In the genomic region with DNA sequence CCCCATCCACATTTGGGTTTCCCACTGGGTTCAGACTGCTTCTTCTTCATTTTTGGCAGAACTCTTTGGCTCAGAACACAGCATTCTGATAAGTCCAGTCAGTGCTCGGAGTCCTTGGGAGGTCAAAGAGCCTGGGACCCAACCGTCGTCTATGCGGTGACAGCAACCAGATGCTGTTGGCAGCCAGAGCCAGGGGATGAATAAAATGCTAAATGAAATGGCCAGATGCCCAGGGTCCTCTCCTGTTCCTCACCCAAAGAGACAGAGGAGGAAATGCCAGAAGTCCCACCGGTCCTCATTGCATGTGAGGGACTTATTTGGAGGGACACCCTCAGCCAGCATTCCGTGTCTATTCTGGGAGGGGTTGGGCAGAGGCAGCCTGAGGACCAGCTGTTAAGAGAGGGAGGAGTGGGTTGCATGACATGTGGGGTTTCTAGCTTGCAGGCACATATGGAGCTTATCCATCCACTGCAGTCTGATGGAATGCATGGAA, we compare ENCODE assay signal across 11 mouse cellular contexts.
A peak's percentile ranks its signal among the peaks of the same experiment; 100 is the strongest.
DNase-seq lines count a peak whose midpoint lies in the region; ATAC-seq and TF ChIP-seq lines count a peak whose summit lies in the region.
"Had no signal": no experiment of that assay in that cellular context is flagged by ENCODE, and none has a peak within 500 bp of the region (broad histone marks: within the 10 kb centered on the region; RNA-seq: fewer than 3 reads in every experiment).

No protein-coding gene starts in this region.

- ATAC-seq in intestine, embryonic 15.5 days = peak; percentile 83
- ATAC-seq in lung, embryonic 16.5 days (ENCODE audit: low read depth) = peak; percentile 95
- no peak for ATAC-seq in activated CD4-positive, CD25-positive, alpha-beta regulatory T cell, adult 4 months

- intact Hi-C loops in heart, adult 2 months (cut with DNase I) = loop anchor here (5.0 kb wide), 1 partner anchor 190 kb away; no protein-coding TSS in a partner anchor
- intact Hi-C loops in left cerebral cortex, postnatal 14 days (cut with DNase I) = no loop called here

- H3K9ac ChIP-seq in heart, adult 2 months (ENCODE audit: low read depth, low read length) = no peak overlapping the region
- no peak overlapping the region for H3K9ac ChIP-seq in intestine, embryonic 15.5 days
- H3K9ac ChIP-seq in lung, embryonic 16.5 days (ENCODE audit: low read length) = no peak overlapping the region

- no peaks in the 10 kb centered on the region for H3K9me3 ChIP-seq in heart, embryonic 10.5 days
- no peaks in the 10 kb centered on the region for H3K9me3 ChIP-seq in intestine, embryonic 15.5 days
- no peaks in the 10 kb centered on the region for H3K9me3 ChIP-seq in lung, embryonic 16.5 days (ENCODE audit: control insufficient read depth, low read length)

- peaks cover 5% of the 10 kb centered on the region for H3K4me1 ChIP-seq in heart, adult 2 months (ENCODE audit: control insufficient read depth, insufficient read depth, low read length)
- peaks cover 12% of the 10 kb centered on the region; the same call in 1 of the 2 replicates for H3K4me1 ChIP-seq in heart, embryonic 10.5 days
- H3K4me1 ChIP-seq in intestine, embryonic 15.5 days (replicated peaks) = no peaks in the 10 kb centered on the region
- peaks cover 5% of the 10 kb centered on the region; the same call in 1 of the 2 replicates for H3K4me1 ChIP-seq in lung, embryonic 16.5 days (replicated peaks; ENCODE audit: control insufficient read depth, insufficient read depth, low read length)

- H3K27me3 ChIP-seq in heart, adult 2 months (ENCODE audit: control insufficient read depth, insufficient read depth, low read length) = no peaks in the 10 kb centered on the region
- no peaks in the 10 kb centered on the region for H3K27me3 ChIP-seq in heart, embryonic 10.5 days (ENCODE audit: insufficient read depth, poor library complexity, severe bottlenecking)
- H3K27me3 ChIP-seq in intestine, embryonic 15.5 days (replicated peaks) = no peaks in the 10 kb centered on the region
- H3K27me3 ChIP-seq in lung, embryonic 16.5 days (ENCODE audit: control insufficient read depth, insufficient read depth, low read depth, low read length) = no peaks in the 10 kb centered on the region
- H3K27me3 ChIP-seq: CH12.LX had no signal

- TF ChIP-seq POLR2A in heart, adult 2 months (IDR thresholded peaks at IDR 0.05; ENCODE audit: insufficient read depth, low read depth, low read length) = no peak

- H3K27ac ChIP-seq in heart, adult 2 months = no peak overlapping the region
- H3K27ac ChIP-seq in heart, embryonic 10.5 days = no peak overlapping the region
- peak overlapping the region; percentile 38 for H3K27ac ChIP-seq in intestine, embryonic 15.5 days
- H3K27ac ChIP-seq in lung, embryonic 16.5 days (ENCODE audit: low read length) = peak overlapping the region; percentile 47
- H3K27ac ChIP-seq: macrophage had no signal

- no peak for TF ChIP-seq CTCF in heart, adult 2 months (IDR thresholded peaks at IDR 0.05)

- H3K4me2 ChIP-seq in intestine, embryonic 15.5 days (replicated peaks) = no peak overlapping the region
- H3K4me2 ChIP-seq in lung, embryonic 16.5 days (ENCODE audit: low read depth, low read length) = no peak overlapping the region

- no peak overlapping the region for H3K4me3 ChIP-seq in heart, adult 2 months
- no peak overlapping the region for H3K4me3 ChIP-seq in heart, embryonic 10.5 days
- no peak overlapping the region for H3K4me3 ChIP-seq in intestine, embryonic 15.5 days (replicated peaks)
- H3K4me3 ChIP-seq in lung, embryonic 16.5 days (ENCODE audit: low read length) = no peak overlapping the region

- H3K36me3 ChIP-seq in heart, adult 2 months (ENCODE audit: control insufficient read depth, insufficient read depth, low read length) = no peaks in the 10 kb centered on the region
- no peaks in the 10 kb centered on the region for H3K36me3 ChIP-seq in heart, embryonic 10.5 days
- H3K36me3 ChIP-seq in intestine, embryonic 15.5 days = no peaks in the 10 kb centered on the region
- no peaks in the 10 kb centered on the region for H3K36me3 ChIP-seq in lung, embryonic 16.5 days (ENCODE audit: control insufficient read depth, insufficient read depth, low read length)

- TF ChIP-seq EP300 in heart, adult 2 months (IDR thresholded peaks at IDR 0.05; ENCODE audit: insufficient read depth, low read depth, low read length) = 0 out of 2 replicates have a peak, but pooled peaks have one; percentile 15

- WGBS in heart, adult 2 months = 20% methylated on average over 6 of the region's 6 CpGs
- WGBS in heart, embryonic 10.5 days = 55% methylated on average over 6 of the region's 6 CpGs
- WGBS in intestine, embryonic 15.5 days = 43% methylated on average over 6 of the region's 6 CpGs
- 34% methylated on average over 6 of the region's 6 CpGs for WGBS in lung, embryonic 16.5 days

- peak; percentile 66 to 78 for DNase-seq in heart, adult 2 months
- no peak for DNase-seq in heart, embryonic 10.5 days (ENCODE audit: low spot score)
- peak; percentile 72 for DNase-seq in fibroblast of lung, adult 2 months (ENCODE audit: low read depth)
- DNase-seq in thymus, adult 18-20 months = no peak
- DNase-seq in left cerebral cortex, postnatal 14 days (ENCODE audit: low spot score in 2 of 2) = no peak
- DNase-seq: right cerebral cortex, adult 18-20 months had no signal

- no peaks in the 10 kb centered on the region for H3K79me2 ChIP-seq in heart, adult 2 months (replicated peaks; ENCODE audit: control insufficient read depth, insufficient read depth, low read length)

Comparison
In these comparisons a context has a peak if more than half of its experiments do, and no peak if none do; other contexts are left out.
1. DNase-seq: peak in heart, adult 2 months (2 of 2) and fibroblast of lung, adult 2 months (single experiment); none in heart, embryonic 10.5 days (single experiment), thymus, adult 18-20 months (0 of 2) and left cerebral cortex, postnatal 14 days (0 of 2).
2. H3K27ac ChIP-seq: peak in intestine, embryonic 15.5 days (single experiment) and lung, embryonic 16.5 days (single experiment); none in heart, adult 2 months (single experiment) and heart, embryonic 10.5 days (single experiment).